Mouse (Mus musculus) ES-Bruce4 (cell line): ENCODE measurements around the gene Rere.

Experiments
- CTCF ChIP-seq: IDR thresholded peaks from one replicate; pipeline ENCODE4 v1.8.1; 2011; ENCODE audit warnings: low read depth, low read length
- EP300 ChIP-seq: IDR thresholded peaks from 2 replicates; pipeline ENCODE4 v1.6.1; 2011; ENCODE audit warnings: low read depth, low read length; ENCODE audit not compliant: insufficient read depth
- POLR2A ChIP-seq: IDR thresholded peaks from one replicate; pipeline ENCODE4 v1.8.1; 2011; ENCODE audit warnings: low read length; ENCODE audit not compliant: insufficient read depth

GRCm38 (mm10) chr4:150234599-150235327 lies 46.7 kb upstream of the Rere start:
- TF ChIP-seq EP300: no peak
- no peak for TF ChIP-seq POLR2A
- TF ChIP-seq CTCF: no peak
